Mouse (Mus musculus) ES-E14 (cell line): Measurements from ENCODE around the gene Gm9573.

Source experiments
- MAFK ChIP-seq: IDR thresholded peaks from 2 replicates; pipeline ENCODE4 v1.6.1; 2014; ENCODE audit warnings: mild to moderate bottlenecking, low read depth, low read length, inconsistent platforms; ENCODE audit not compliant: insufficient read depth
- ZNF384 ChIP-seq: IDR thresholded peaks from 2 replicates; pipeline ENCODE4 v1.6.1; 2012; ENCODE audit warnings: low read depth, low read length, inconsistent platforms

DNA sequence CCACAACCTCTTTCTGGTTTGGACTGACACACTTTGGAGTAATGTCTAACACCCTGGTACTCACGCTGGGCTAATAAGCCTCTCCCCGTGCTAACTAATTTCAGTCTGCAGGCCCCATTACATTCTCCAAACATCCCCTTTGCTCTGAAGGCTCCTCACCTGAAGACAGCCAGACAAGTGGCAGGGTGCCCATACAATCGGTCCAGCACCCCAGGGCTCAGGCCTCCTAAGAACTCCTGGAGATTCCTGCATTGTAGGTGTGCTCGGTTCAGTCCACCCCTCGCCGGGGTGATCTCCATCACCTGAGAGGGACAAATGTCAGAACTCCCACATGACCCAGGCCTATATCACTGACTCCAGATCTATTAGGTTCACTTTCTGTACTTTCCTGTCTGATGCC lies 46.1 kb upstream of the Gm9573 start:
- TF ChIP-seq MAFK, result no peak
- no peak for TF ChIP-seq ZNF384
